Comparison of ENCODE assay signal across 11 mouse cellular contexts in the genomic region with DNA sequence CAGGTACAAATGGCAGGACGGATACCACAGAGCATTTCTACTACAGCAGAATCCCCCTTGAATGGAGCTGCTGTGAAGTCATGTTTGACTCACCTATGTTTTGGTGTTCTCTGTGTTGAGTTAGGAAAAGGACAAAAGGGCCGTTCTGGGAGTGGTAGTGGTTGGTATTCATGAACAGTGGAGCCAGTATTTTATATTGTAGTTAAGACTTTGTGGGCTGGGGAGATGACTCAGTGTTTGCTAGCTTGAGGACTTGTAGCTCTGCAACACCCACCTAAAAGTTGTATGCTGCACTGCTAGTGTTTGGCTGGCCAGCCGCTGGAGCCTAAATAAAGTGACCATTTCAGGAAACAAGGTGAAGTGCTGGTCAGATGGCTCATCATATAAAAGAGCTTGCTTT.
"Had no signal": no experiment of that assay in that cellular context is flagged by ENCODE, and none has a peak within 500 bp of the region (broad histone marks: within the 10 kb centered on the region; RNA-seq: fewer than 3 reads in every experiment).

No protein-coding gene starts in this region.

- H3K27ac ChIP-seq: kidney, embryonic 15.5 days; limb, embryonic 15.5 days; liver, embryonic 12.5 days; midbrain, embryonic 12.5 days had no signal

- H3K27me3 ChIP-seq: kidney, embryonic 15.5 days; limb, embryonic 15.5 days; liver, embryonic 12.5 days; midbrain, embryonic 12.5 days had no signal

- H3K4me2 ChIP-seq: kidney, embryonic 15.5 days; limb, embryonic 15.5 days; liver, embryonic 12.5 days; lung, embryonic 14.5 days; midbrain, embryonic 12.5 days had no signal

- ATAC-seq: liver, embryonic 12.5 days; midbrain, embryonic 16.5 days had no signal

- H3K4me3 ChIP-seq: kidney, embryonic 15.5 days; limb, embryonic 15.5 days; liver, embryonic 12.5 days; midbrain, embryonic 12.5 days had no signal

- H3K9ac ChIP-seq: kidney, embryonic 15.5 days; limb, embryonic 15.5 days; liver, embryonic 12.5 days; lung, embryonic 14.5 days; midbrain, embryonic 12.5 days had no signal

- H3K9me3 ChIP-seq: kidney, embryonic 15.5 days; limb, embryonic 15.5 days; liver, embryonic 12.5 days; midbrain, embryonic 12.5 days had no signal

- DNase-seq: kidney, adult 2 months; kidney, postnatal 14 days; lung, embryonic 14.5 days; lung, postnatal 14 days; thymus, adult 2 months; thymus, postnatal 25 days had no signal
